Comparison of ENCODE assay signal across 26 mouse cellular contexts in the genomic region with DNA sequence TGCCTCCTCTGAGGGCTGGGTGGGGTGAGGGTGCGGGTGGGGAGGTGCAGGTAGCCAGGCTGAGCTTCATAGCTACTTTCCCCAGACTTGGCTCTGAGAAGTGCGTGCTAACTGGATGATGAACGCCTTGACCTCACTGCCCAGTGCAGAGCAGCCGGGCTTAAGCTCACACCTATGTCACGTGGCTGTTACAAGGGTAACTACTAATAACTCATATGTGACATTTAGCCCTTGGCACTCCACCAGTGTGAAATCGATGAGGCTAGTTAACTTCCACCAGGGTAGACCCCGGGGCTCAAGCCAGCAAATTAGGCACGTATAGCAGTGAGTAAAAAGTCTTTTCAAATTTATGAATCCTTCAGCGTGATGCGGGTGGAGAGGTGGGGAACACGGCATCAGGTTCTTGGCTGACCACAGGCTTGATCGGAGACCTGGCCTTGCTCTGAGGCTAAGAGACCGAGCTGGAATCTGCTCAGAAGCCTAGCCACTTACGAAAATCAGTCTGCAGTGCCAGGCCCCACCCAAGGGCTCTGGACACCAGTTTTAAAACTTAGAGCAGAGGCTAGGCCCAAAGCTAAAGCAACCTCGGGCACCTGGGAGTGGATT. TPM values are rescaled to one million over a fixed set of nuclear protein-coding genes. Genes with fewer than 3 reads are reported as not detected.
DNase-seq lines count a peak whose midpoint lies in the region; ATAC-seq and TF ChIP-seq lines count a peak whose summit lies in the region.
"Had no signal": no experiment of that assay in that cellular context is flagged by ENCODE, and none has a peak within 500 bp of the region (broad histone marks: within the 10 kb centered on the region; RNA-seq: fewer than 3 reads in every experiment).

No protein-coding gene starts in this region.

- H3K4me2 ChIP-seq in heart, embryonic 11.5 days = no peak overlapping the region
- H3K4me2 ChIP-seq in heart, embryonic 14.5 days (ENCODE audit: low read length) = 0 out of 2 replicates have a peak overlapping the region, but pooled peaks have one; percentile 16
- H3K4me2 ChIP-seq in heart, postnatal 0 days (ENCODE audit: low read depth, low read length) = no peak overlapping the region
- H3K4me2 ChIP-seq in forebrain, embryonic 12.5 days = no peak overlapping the region
- H3K4me2 ChIP-seq: embryonic facial prominence, embryonic 12.5 days; forebrain, embryonic 13.5 days; hindbrain, embryonic 12.5 days; limb, embryonic 15.5 days; lung, embryonic 14.5 days; midbrain, embryonic 12.5 days had no signal

- no peak for ATAC-seq in heart, embryonic 11.5 days (replicated peaks; ENCODE audit: insufficient number of reproducible peaks, low FRiP score, low TSS enrichment)
- ATAC-seq in heart, embryonic 14.5 days (ENCODE audit: insufficient number of reproducible peaks, insufficient read depth, low FRiP score, low read depth) = no peak
- no peak for ATAC-seq in heart, postnatal 0 days (ENCODE audit: insufficient read depth, low read depth)
- ATAC-seq in forebrain, embryonic 12.5 days (ENCODE audit: low FRiP score) = no peak
- ATAC-seq: forebrain, embryonic 13.5 days; intestine, postnatal 0 days; Patski had no signal

- H3K9ac ChIP-seq in heart, embryonic 11.5 days (ENCODE audit: low read depth, low read length) = 0 out of 2 replicates have a peak overlapping the region, but pooled peaks have one; percentile 29
- H3K9ac ChIP-seq in heart, embryonic 14.5 days (ENCODE audit: low read length) = peak overlapping the region; percentile 48
- no peak overlapping the region for H3K9ac ChIP-seq in heart, postnatal 0 days (replicated peaks; ENCODE audit: low read depth, low read length)
- no peak overlapping the region for H3K9ac ChIP-seq in forebrain, embryonic 12.5 days
- H3K9ac ChIP-seq: embryonic facial prominence, embryonic 12.5 days; forebrain, embryonic 13.5 days; hindbrain, embryonic 12.5 days; limb, embryonic 15.5 days; liver, embryonic 14.5 days; lung, embryonic 14.5 days; midbrain, embryonic 12.5 days had no signal

- TF ChIP-seq CTCF in heart, postnatal 0 days (IDR thresholded peaks at IDR 0.05; ENCODE audit: low read depth) = no peak

- TF ChIP-seq EP300 in heart, postnatal 0 days (IDR thresholded peaks at IDR 0.05; ENCODE audit: low read depth) = no peak

- intact Hi-C loops in gastrocnemius, postnatal 14 days (cut with DNase I; ENCODE audit: low total_unique reads) = no loop called here

- peaks cover 37% of the 10 kb centered on the region for H3K4me1 ChIP-seq in heart, embryonic 11.5 days (ENCODE audit: control insufficient read depth, insufficient read depth, low read length)
- peaks cover 38 to 42% of the 10 kb centered on the region in 2 experiments for H3K4me1 ChIP-seq in heart, embryonic 14.5 days (ENCODE audit: control insufficient read depth in 2 of 2, insufficient read depth in 2 of 2, low read length in 2 of 2)
- peaks cover 52% of the 10 kb centered on the region for H3K4me1 ChIP-seq in heart, postnatal 0 days (ENCODE audit: control insufficient read depth, insufficient read depth)
- H3K4me1 ChIP-seq in forebrain, embryonic 12.5 days = peaks cover 12% of the 10 kb centered on the region
- H3K4me1 ChIP-seq: limb, embryonic 15.5 days had no signal

- H3K27ac ChIP-seq in heart, embryonic 11.5 days (ENCODE audit: low read depth, low read length) = 0 out of 2 replicates have a peak overlapping the region, but pooled peaks have one; percentile 10
- H3K27ac ChIP-seq in heart, embryonic 14.5 days (replicated peaks in 1 of 2; ENCODE audit: control insufficient read depth in 1 of 2, insufficient read depth in 1 of 2, low read depth in 2 of 2, low read length in 2 of 2) = peak overlapping the region; percentile 49 to 65; a peak in 3 of 4 replicates
- peak overlapping the region; percentile 76 for H3K27ac ChIP-seq in heart, postnatal 0 days (ENCODE audit: low read depth)
- no peak overlapping the region for H3K27ac ChIP-seq in forebrain, embryonic 12.5 days
- H3K27ac ChIP-seq: embryonic facial prominence, embryonic 12.5 days; forebrain, embryonic 13.5 days; hindbrain, embryonic 12.5 days; limb, embryonic 15.5 days; liver, embryonic 14.5 days; midbrain, embryonic 12.5 days had no signal

- DNase-seq in gastrocnemius, adult 18-20 months (ENCODE audit: low spot score) = peak; percentile 46
- DNase-seq in gastrocnemius, postnatal 14 days = no peak
- no peak for DNase-seq in heart, postnatal 4 days
- no peak for DNase-seq in heart, postnatal 0 days (ENCODE audit: low spot score)
- no peak for DNase-seq in frontal cortex, postnatal 14 days (ENCODE audit: low spot score in 2 of 2)
- DNase-seq: B cell, adult 2 months; cerebellum, adult 18-20 months; kidney, postnatal 25 days; lung, embryonic 14.5 days; right cerebral cortex, postnatal 14 days; spleen, adult 18-20 months; thymus, postnatal 14 days had no signal

- no peak overlapping the region for H3K4me3 ChIP-seq in heart, embryonic 11.5 days (ENCODE audit: low read depth, low read length)
- no peak overlapping the region for H3K4me3 ChIP-seq in heart, embryonic 14.5 days (ENCODE audit: control insufficient read depth in 1 of 2, insufficient read depth in 1 of 2, low read depth in 1 of 2, low read length in 2 of 2)
- H3K4me3 ChIP-seq in heart, postnatal 0 days (ENCODE audit: low read depth, low read length) = no peak overlapping the region
- no peak overlapping the region for H3K4me3 ChIP-seq in forebrain, embryonic 12.5 days (replicated peaks)
- H3K4me3 ChIP-seq: embryonic facial prominence, embryonic 12.5 days; forebrain, embryonic 13.5 days; hindbrain, embryonic 12.5 days; limb, embryonic 15.5 days; midbrain, embryonic 12.5 days had no signal

- no peaks in the 10 kb centered on the region for H3K36me3 ChIP-seq in heart, embryonic 11.5 days (ENCODE audit: control insufficient read depth, insufficient read depth, low read length)
- no peaks in the 10 kb centered on the region for H3K36me3 ChIP-seq in heart, embryonic 14.5 days (ENCODE audit: control insufficient read depth, insufficient read depth, low read length)
- 0 out of 2 replicates have a peak, but pooled peaks cover 2% of the 10 kb centered on the region for H3K36me3 ChIP-seq in heart, postnatal 0 days (replicated peaks; ENCODE audit: control insufficient read depth, insufficient read depth, low read length)
- H3K36me3 ChIP-seq in forebrain, embryonic 12.5 days (replicated peaks) = no peaks in the 10 kb centered on the region
- H3K36me3 ChIP-seq: embryonic facial prominence, embryonic 12.5 days; G1E; hindbrain, embryonic 12.5 days; limb, embryonic 15.5 days; midbrain, embryonic 12.5 days had no signal

- H3K9me3 ChIP-seq in heart, embryonic 11.5 days (replicated peaks; ENCODE audit: control insufficient read depth, low read length) = no peaks in the 10 kb centered on the region
- no peaks in the 10 kb centered on the region for H3K9me3 ChIP-seq in heart, embryonic 14.5 days (ENCODE audit: control insufficient read depth, low read length)
- no peaks in the 10 kb centered on the region for H3K9me3 ChIP-seq in heart, postnatal 0 days (replicated peaks; ENCODE audit: control insufficient read depth, low read length)
- H3K9me3 ChIP-seq in forebrain, embryonic 12.5 days = no peaks in the 10 kb centered on the region
- H3K9me3 ChIP-seq: embryonic facial prominence, embryonic 12.5 days; forebrain, embryonic 13.5 days; G1E; hindbrain, embryonic 12.5 days; limb, embryonic 15.5 days; midbrain, embryonic 12.5 days had no signal

- WGBS in heart, embryonic 11.5 days (ENCODE audit: insufficient replicate concordance) = 74% methylated on average over 15 of the region's 15 CpGs
- 69% methylated on average over 15 of the region's 15 CpGs for WGBS in heart, embryonic 14.5 days
- 59% methylated on average over 15 of the region's 15 CpGs for WGBS in heart, postnatal 0 days
- WGBS in forebrain, embryonic 12.5 days = 88% methylated on average over 15 of the region's 15 CpGs

- H3K27me3 ChIP-seq in heart, embryonic 11.5 days (ENCODE audit: control insufficient read depth, insufficient read depth, low read length) = 0 out of 2 replicates have a peak, but pooled peaks cover 2% of the 10 kb centered on the region
- H3K27me3 ChIP-seq in heart, embryonic 14.5 days (ENCODE audit: control insufficient read depth, insufficient read depth, low read length) = no peaks in the 10 kb centered on the region
- H3K27me3 ChIP-seq in heart, postnatal 0 days (ENCODE audit: control insufficient read depth, insufficient read depth, low read length) = no peaks in the 10 kb centered on the region
- no peaks in the 10 kb centered on the region for H3K27me3 ChIP-seq in forebrain, embryonic 12.5 days
- H3K27me3 ChIP-seq: embryonic facial prominence, embryonic 12.5 days; forebrain, embryonic 13.5 days; hindbrain, embryonic 12.5 days; limb, embryonic 15.5 days; midbrain, embryonic 12.5 days had no signal

RNA-seq across cellular contexts. Expression of a gene that starts 10.8 kb away (rescaled TPM):
- total RNA-seq in gastrocnemius, adult 18-20 months (2021) = 100 to 1,000 TPM; 121 to 133 TPM
- 10 to 100 TPM; 70.7 to 71.9 TPM for total RNA-seq in gastrocnemius, postnatal 14 days (2021)
- 5.3 and 5.9 TPM in 2 replicates for polyA plus RNA-seq in heart, embryonic 11.5 days (2014; fragmentation: Nextera tagmentation; extraction: Ambion mirVana)
- total RNA-seq in heart, postnatal 4 days (2021) = 10 to 100 TPM; 55.6 to 61.3 TPM
- 8.0 and 8.1 TPM in 2 replicates for polyA plus RNA-seq in heart, embryonic 14.5 days (2014; fragmentation: Nextera tagmentation; extraction: Ambion mirVana)
- 72.0 and 103 TPM in 2 replicates for total RNA-seq in heart, postnatal 0 days (2014; rRNA removed; ENCODE audit: low replicate concordance)
- 14.4 and 14.6 TPM in 2 replicates for polyA plus RNA-seq in heart, postnatal 0 days (2015; fragmentation: Nextera tagmentation; extraction: Ambion mirVana)
- 0.46 and 0.81 TPM in 2 replicates for polyA plus RNA-seq in forebrain, embryonic 12.5 days (2016; fragmentation: Nextera tagmentation; extraction: Ambion mirVana)
- total RNA-seq: CH12.LX; G1E; megakaryocyte, adult 5-6 weeks had no signal
- polyA plus RNA-seq: G1E; lung, embryonic 14.5 days had no signal

Comparison
In these comparisons a context has a peak if more than half of its experiments do, and no peak if none do; other contexts are left out.
1. H3K9ac ChIP-seq: peak in heart, embryonic 11.5 days (single experiment) and heart, embryonic 14.5 days (single experiment); none in heart, postnatal 0 days (single experiment) and forebrain, embryonic 12.5 days (single experiment).